Mouse (Mus musculus): ENCODE data around the gene Clrn2. TPM values are rescaled to one million over a fixed set of nuclear protein-coding genes. Genes with fewer than 3 reads are reported as not detected.

Clrn2 gene
- polyA plus RNA-seq, 1 experiment = not detected

DNA sequence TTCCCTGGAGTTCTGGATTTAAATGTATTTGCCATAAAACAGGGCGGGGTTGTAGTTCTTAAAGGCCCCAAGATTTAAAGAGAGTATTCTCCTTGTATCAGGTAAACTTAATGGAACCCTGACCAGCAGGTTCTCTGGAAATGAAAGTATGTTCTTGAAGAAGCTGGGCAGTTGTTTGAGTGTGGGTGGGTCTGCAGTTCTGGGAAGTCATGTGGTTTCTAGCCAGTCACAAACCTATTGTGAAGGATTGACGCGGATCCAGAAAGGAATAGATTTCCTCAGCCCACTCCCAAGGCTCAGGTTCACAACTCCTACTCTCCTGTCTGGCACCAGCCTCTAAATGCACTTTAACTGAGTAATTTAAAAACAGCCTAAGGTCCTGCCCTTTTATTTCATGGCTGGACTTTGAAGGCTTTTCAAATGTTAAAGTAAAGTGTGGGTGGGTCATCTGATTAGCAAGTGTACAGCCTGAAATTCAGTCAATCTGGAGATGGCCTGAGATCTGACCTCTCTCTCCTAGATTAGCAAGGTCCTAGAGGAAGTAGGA, 42.0 kb downstream of the Clrn2 start:
- peaks cover 6% of the 10 kb centered on the region for H3K27me3 ChIP-seq (ENCODE audit: control insufficient read depth)
- H3K36me3 ChIP-seq (ENCODE audit: control insufficient read depth) = peaks cover 32% of the 10 kb centered on the region
- TF ChIP-seq GATA1 (IDR thresholded peaks at IDR 0.05; ENCODE audit: low read length) = no peak
- no peak for TF ChIP-seq TAL1 (IDR thresholded peaks at IDR 0.05; ENCODE audit: low read length)
- no peak overlapping the region for H3K4me3 ChIP-seq (replicated peaks)
- no peaks in the 10 kb centered on the region for H3K9me3 ChIP-seq (ENCODE audit: control insufficient read depth, low read length)
- H3K4me1 ChIP-seq (ENCODE audit: control insufficient read depth) = peaks cover 21% of the 10 kb centered on the region

GRCm38 (mm10) chr5:45496042-45496441, 42.5 kb downstream of the Clrn2 start:
- TF ChIP-seq GATA1 (IDR thresholded peaks at IDR 0.05; ENCODE audit: low read length) (no peak), TAL1 (IDR thresholded peaks at IDR 0.05; ENCODE audit: low read length) (no peak)
- Histone ChIP-seq H3K36me3 (ENCODE audit: control insufficient read depth) (peaks cover 35% of the 10 kb centered on the region), H3K4me1 (ENCODE audit: control insufficient read depth) (peaks cover 21% of the 10 kb centered on the region), H3K9me3 (ENCODE audit: control insufficient read depth, low read length) (no peaks in the 10 kb centered on the region), H3K27me3 (ENCODE audit: control insufficient read depth) (peaks cover 6% of the 10 kb centered on the region), H3K4me3 (replicated peaks) (no peak overlapping the region)

- no peak for TF ChIP-seq TAL1 (IDR thresholded peaks at IDR 0.05; ENCODE audit: low read length)
- no peak for TF ChIP-seq GATA1 (IDR thresholded peaks at IDR 0.05; ENCODE audit: low read length)
Observed at GRCm38 (mm10) chr5:45496479-45496878, 42.9 kb downstream of the Clrn2 start.

GRCm38 (mm10) chr5:45496930-45497550, 43.5 kb downstream of the Clrn2 start:
- Histone ChIP-seq H3K27me3 (ENCODE audit: control insufficient read depth) (no peaks in the 10 kb centered on the region), H3K4me1 (ENCODE audit: control insufficient read depth) (peaks cover 21% of the 10 kb centered on the region), H3K36me3 (ENCODE audit: control insufficient read depth) (peaks cover 43% of the 10 kb centered on the region), H3K4me3 (replicated peaks) (no peak overlapping the region), H3K9me3 (ENCODE audit: control insufficient read depth, low read length) (no peaks in the 10 kb centered on the region)
- TF ChIP-seq GATA1 (IDR thresholded peaks at IDR 0.05; ENCODE audit: low read length) = no peak
- no peak for TF ChIP-seq TAL1 (IDR thresholded peaks at IDR 0.05; ENCODE audit: low read length)

More at GRCm38 (mm10) chr5:45496479-45496878, 42.9 kb downstream of the Clrn2 start:
- no peak overlapping the region for H3K4me3 ChIP-seq (replicated peaks)
- H3K27me3 ChIP-seq (ENCODE audit: control insufficient read depth) = peaks cover 2% of the 10 kb centered on the region
- peaks cover 38% of the 10 kb centered on the region for H3K36me3 ChIP-seq (ENCODE audit: control insufficient read depth)
- peaks cover 21% of the 10 kb centered on the region for H3K4me1 ChIP-seq (ENCODE audit: control insufficient read depth)
- no peaks in the 10 kb centered on the region for H3K9me3 ChIP-seq (ENCODE audit: control insufficient read depth, low read length)

GRCm38 (mm10) chr5:45497564-45497963, 44.0 kb downstream of the Clrn2 start:
- Histone ChIP-seq H3K4me1 (ENCODE audit: control insufficient read depth) (peaks cover 21% of the 10 kb centered on the region), H3K36me3 (ENCODE audit: control insufficient read depth) (peaks cover 47% of the 10 kb centered on the region), H3K27me3 (ENCODE audit: control insufficient read depth) (no peaks in the 10 kb centered on the region), H3K4me3 (replicated peaks) (no peak overlapping the region), H3K9me3 (ENCODE audit: control insufficient read depth, low read length) (no peaks in the 10 kb centered on the region)
- TF ChIP-seq GATA1 (IDR thresholded peaks at IDR 0.05; ENCODE audit: low read length) (no peak), TAL1 (IDR thresholded peaks at IDR 0.05; ENCODE audit: low read length) (no peak)

DNA sequence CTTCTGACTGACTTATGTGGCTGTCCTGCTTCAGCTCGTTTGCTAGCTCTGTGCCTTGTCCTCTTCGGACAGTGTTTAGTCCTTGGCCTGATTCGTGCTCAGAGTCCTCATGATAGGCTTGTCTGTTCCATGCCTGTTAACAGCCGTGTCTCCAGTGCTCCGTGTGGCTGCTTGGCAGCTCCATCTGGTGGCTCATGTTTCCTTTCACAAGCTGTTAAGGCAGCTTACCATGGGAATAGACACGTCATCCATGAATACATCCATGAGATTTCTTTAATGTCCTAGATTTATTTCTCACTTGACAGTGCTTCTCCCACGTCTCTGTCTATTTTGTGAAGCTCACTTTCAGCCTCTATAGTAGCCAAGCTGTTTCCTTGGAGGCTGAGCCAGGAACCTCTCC, 56.5 kb downstream of the Clrn2 start:
- TF ChIP-seq GATA1 (IDR thresholded peaks at IDR 0.05; ENCODE audit: low read length) (no peak), TAL1 (IDR thresholded peaks at IDR 0.05; ENCODE audit: low read length) (no peak)
- H3K9me3 ChIP-seq (ENCODE audit: control insufficient read depth, low read length) = no peaks in the 10 kb centered on the region
- no peaks in the 10 kb centered on the region for H3K27me3 ChIP-seq (ENCODE audit: control insufficient read depth)
- H3K4me1 ChIP-seq (ENCODE audit: control insufficient read depth) = no peaks in the 10 kb centered on the region
- H3K4me3 ChIP-seq (replicated peaks) = no peak overlapping the region
- peaks cover 41% of the 10 kb centered on the region for H3K36me3 ChIP-seq (ENCODE audit: control insufficient read depth)

DNA sequence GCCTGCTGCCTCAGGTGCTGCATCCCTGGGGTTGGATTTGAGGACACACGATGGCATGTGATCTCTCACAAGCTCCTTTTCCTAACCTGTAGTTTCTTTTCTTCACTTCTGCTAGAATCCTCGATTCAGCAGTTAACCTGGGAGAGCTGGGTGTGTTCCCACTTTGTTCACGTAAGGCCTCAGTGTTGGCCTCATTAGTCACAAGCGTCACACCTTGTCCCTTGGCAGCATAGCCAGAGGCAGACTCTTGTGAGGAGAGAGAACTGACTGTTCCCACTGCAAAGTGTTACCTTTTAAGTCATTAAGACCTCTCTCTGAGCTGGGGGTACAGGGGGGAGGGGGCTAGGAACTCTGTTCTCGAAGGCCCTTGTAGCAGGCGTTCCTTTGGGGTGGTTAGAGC, 59.4 kb downstream of the Clrn2 start:
- Histone ChIP-seq H3K27me3 (ENCODE audit: control insufficient read depth) (no peaks in the 10 kb centered on the region), H3K9me3 (ENCODE audit: control insufficient read depth, low read length) (no peaks in the 10 kb centered on the region), H3K36me3 (ENCODE audit: control insufficient read depth) (peaks cover 24% of the 10 kb centered on the region), H3K4me3 (replicated peaks) (no peak overlapping the region), H3K4me1 (ENCODE audit: control insufficient read depth) (no peaks in the 10 kb centered on the region)
- TF ChIP-seq TAL1 (IDR thresholded peaks at IDR 0.05; ENCODE audit: low read length) (no peak), GATA1 (IDR thresholded peaks at IDR 0.05; ENCODE audit: low read length) (no peak)

GRCm38 (mm10) chr5:45513511-45513910, 60.0 kb downstream of the Clrn2 start:
- Histone ChIP-seq H3K9me3 (ENCODE audit: control insufficient read depth, low read length) (no peaks in the 10 kb centered on the region), H3K27me3 (ENCODE audit: control insufficient read depth) (no peaks in the 10 kb centered on the region), H3K4me3 (replicated peaks) (no peak overlapping the region), H3K4me1 (ENCODE audit: control insufficient read depth) (no peaks in the 10 kb centered on the region), H3K36me3 (ENCODE audit: control insufficient read depth) (peaks cover 24% of the 10 kb centered on the region)
- TF ChIP-seq TAL1 (IDR thresholded peaks at IDR 0.05; ENCODE audit: low read length) = no peak

Other genes starting within 250 kb of the Clrn2 start
- gene Qdpr, start 3.5 kb upstream of the Clrn2 start, polyA plus RNA-seq (2012) = 0.74 and 0.84 TPM in 2 replicates
- gene Lap3, start 39.6 kb downstream of the Clrn2 start, polyA plus RNA-seq (2012) = 0.49 and 0.70 TPM in 2 replicates
- gene Med28, start 66.5 kb downstream of the Clrn2 start, polyA plus RNA-seq (2012) = 4.4 and 4.9 TPM in 2 replicates
- not detected in 2 replicates for gene Fam184b, start 185.9 kb downstream of the Clrn2 start, polyA plus RNA-seq (2012)
- 0.84 and 1.3 TPM in 2 replicates for gene Ncapg, start 216.2 kb downstream of the Clrn2 start, polyA plus RNA-seq (2012)